Mouse (Mus musculus): ENCODE measurements around the gene Dleu7. TPM values are rescaled to one million over a fixed set of nuclear protein-coding genes. Genes with fewer than 3 reads are reported as not detected.

Dleu7 gene
- polyA plus RNA-seq, 1 experiment from 2014 or later: 0.57 TPM

- peaks cover 7% of the 10 kb centered on the region; the same call in 1 of the 2 replicates for H3K4me1 ChIP-seq (ENCODE audit: control insufficient read depth, insufficient read depth, low read length)
- 47% methylated on average over 7 of the region's 7 CpGs for WGBS
- no peak for ATAC-seq
- peak overlapping the region; percentile 50 for H3K4me3 ChIP-seq (ENCODE audit: low read length)
- H3K27me3 ChIP-seq (replicated peaks; ENCODE audit: control insufficient read depth, insufficient read depth, low read length): no peaks in the 10 kb centered on the region
- H3K27ac ChIP-seq (ENCODE audit: low read length): no peak overlapping the region
- peak overlapping the region; percentile 63; the same call in 1 of the 2 replicates for H3K9ac ChIP-seq (ENCODE audit: low read depth, low read length)
- peak overlapping the region; percentile 96 for H3K4me2 ChIP-seq (ENCODE audit: low read depth, low read length)
- no peaks in the 10 kb centered on the region for H3K36me3 ChIP-seq (ENCODE audit: control insufficient read depth, insufficient read depth, low read length)
- no peaks in the 10 kb centered on the region for H3K9me3 ChIP-seq (ENCODE audit: control insufficient read depth, low read length)
Observed at GRCm38 (mm10) chr14:62292166-62292487, 720 bp downstream of the Dleu7 start.

- Histone ChIP-seq H3K27ac (ENCODE audit: low read length) (no peak overlapping the region), H3K9me3 (ENCODE audit: control insufficient read depth, low read length) (no peaks in the 10 kb centered on the region), H3K4me1 (ENCODE audit: control insufficient read depth, insufficient read depth, low read length) (peaks cover 7% of the 10 kb centered on the region; the same call in 1 of the 2 replicates), H3K9ac (ENCODE audit: low read depth, low read length) (no peak overlapping the region), H3K36me3 (ENCODE audit: control insufficient read depth, insufficient read depth, low read length) (no peaks in the 10 kb centered on the region), H3K4me3 (ENCODE audit: low read length) (no peak overlapping the region), H3K27me3 (replicated peaks; ENCODE audit: control insufficient read depth, insufficient read depth, low read length) (no peaks in the 10 kb centered on the region), H3K4me2 (ENCODE audit: low read depth, low read length) (no peak overlapping the region)
- ATAC-seq: no peak
- WGBS: 94% methylated on average over 1 of the region's 1 CpGs
Observed at GRCm38 (mm10) chr14:62291406-62291987, 1.4 kb downstream of the Dleu7 start.

DNA sequence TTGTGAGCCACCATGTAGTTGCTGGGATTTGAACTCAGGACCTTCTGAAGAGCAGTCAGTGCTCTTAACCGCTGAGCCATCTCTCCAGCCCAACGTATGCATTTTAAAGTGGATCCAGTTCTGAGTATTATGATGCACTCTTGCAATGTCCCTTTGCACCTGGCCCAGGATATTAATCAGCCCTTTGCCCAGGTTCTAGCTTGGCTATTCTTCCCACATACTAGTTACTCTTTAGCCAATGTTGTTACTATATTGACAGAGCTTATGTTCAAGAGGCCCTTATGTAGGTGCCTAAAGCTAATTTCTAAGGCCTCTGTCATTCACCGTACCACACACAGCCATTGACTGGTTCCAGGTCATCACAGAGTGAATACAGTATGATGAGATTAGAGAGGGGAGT, 4.1 kb downstream of the Dleu7 start:
- ATAC-seq: no peak
- H3K4me2 ChIP-seq (ENCODE audit: low read depth, low read length): no peak overlapping the region
- H3K9me3 ChIP-seq (ENCODE audit: control insufficient read depth, low read length): no peaks in the 10 kb centered on the region
- 87% methylated on average over 3 of the region's 3 CpGs for WGBS
- H3K27ac ChIP-seq (ENCODE audit: low read length): no peak overlapping the region
- H3K4me1 ChIP-seq (ENCODE audit: control insufficient read depth, insufficient read depth, low read length): peaks cover 7% of the 10 kb centered on the region; the same call in 1 of the 2 replicates
- no peak overlapping the region for H3K9ac ChIP-seq (ENCODE audit: low read depth, low read length)
- no peak overlapping the region for H3K4me3 ChIP-seq (ENCODE audit: low read length)
- no peaks in the 10 kb centered on the region for H3K27me3 ChIP-seq (replicated peaks; ENCODE audit: control insufficient read depth, insufficient read depth, low read length)
- H3K36me3 ChIP-seq (ENCODE audit: control insufficient read depth, insufficient read depth, low read length): no peaks in the 10 kb centered on the region

GRCm38 (mm10) chr14:62282974-62283373, 9.9 kb downstream of the Dleu7 start:
- Histone ChIP-seq H3K36me3 (ENCODE audit: control insufficient read depth, insufficient read depth, low read length) (no peaks in the 10 kb centered on the region), H3K4me2 (ENCODE audit: low read depth, low read length) (no peak overlapping the region), H3K9me3 (ENCODE audit: control insufficient read depth, low read length) (no peaks in the 10 kb centered on the region), H3K4me1 (ENCODE audit: control insufficient read depth, insufficient read depth, low read length) (no peaks in the 10 kb centered on the region), H3K4me3 (ENCODE audit: low read length) (no peak overlapping the region), H3K9ac (ENCODE audit: low read depth, low read length) (no peak overlapping the region), H3K27me3 (replicated peaks; ENCODE audit: control insufficient read depth, insufficient read depth, low read length) (no peaks in the 10 kb centered on the region), H3K27ac (ENCODE audit: low read length) (no peak overlapping the region)
- ATAC-seq: no peak
- 86% methylated on average over 2 of the region's 2 CpGs for WGBS

GRCm38 (mm10) chr14:62273604-62274003, 19.2 kb downstream of the Dleu7 start:
- Histone ChIP-seq H3K9me3 (ENCODE audit: control insufficient read depth, low read length) (no peaks in the 10 kb centered on the region), H3K36me3 (ENCODE audit: control insufficient read depth, insufficient read depth, low read length) (no peaks in the 10 kb centered on the region), H3K4me2 (ENCODE audit: low read depth, low read length) (no peak overlapping the region), H3K27me3 (replicated peaks; ENCODE audit: control insufficient read depth, insufficient read depth, low read length) (no peaks in the 10 kb centered on the region), H3K4me3 (ENCODE audit: low read length) (no peak overlapping the region), H3K9ac (ENCODE audit: low read depth, low read length) (no peak overlapping the region), H3K4me1 (ENCODE audit: control insufficient read depth, insufficient read depth, low read length) (no peaks in the 10 kb centered on the region), H3K27ac (ENCODE audit: low read length) (no peak overlapping the region)
- WGBS: 97% methylated on average over 3 of the region's 3 CpGs
- ATAC-seq: no peak

- no peaks in the 10 kb centered on the region for H3K36me3 ChIP-seq (ENCODE audit: control insufficient read depth, insufficient read depth, low read length)
- no peak overlapping the region for H3K9ac ChIP-seq (ENCODE audit: low read depth, low read length)
- H3K4me2 ChIP-seq (ENCODE audit: low read depth, low read length): no peak overlapping the region
- H3K4me1 ChIP-seq (ENCODE audit: control insufficient read depth, insufficient read depth, low read length): no peaks in the 10 kb centered on the region
- H3K9me3 ChIP-seq (ENCODE audit: control insufficient read depth, low read length): no peaks in the 10 kb centered on the region
- H3K27me3 ChIP-seq (replicated peaks; ENCODE audit: control insufficient read depth, insufficient read depth, low read length): no peaks in the 10 kb centered on the region
- H3K27ac ChIP-seq (ENCODE audit: low read length): no peak overlapping the region
- ATAC-seq: no peak
- no peak overlapping the region for H3K4me3 ChIP-seq (ENCODE audit: low read length)
- 78% methylated on average over 12 of the region's 12 CpGs for WGBS
Observed at GRCm38 (mm10) chr14:62270698-62271396, 22.0 kb downstream of the Dleu7 start.

- Histone ChIP-seq H3K4me2 (ENCODE audit: low read depth, low read length) (no peak overlapping the region), H3K9me3 (ENCODE audit: control insufficient read depth, low read length) (no peaks in the 10 kb centered on the region), H3K27ac (ENCODE audit: low read length) (no peak overlapping the region), H3K9ac (ENCODE audit: low read depth, low read length) (no peak overlapping the region), H3K4me1 (ENCODE audit: control insufficient read depth, insufficient read depth, low read length) (no peaks in the 10 kb centered on the region), H3K4me3 (ENCODE audit: low read length) (no peak overlapping the region), H3K36me3 (ENCODE audit: control insufficient read depth, insufficient read depth, low read length) (no peaks in the 10 kb centered on the region), H3K27me3 (replicated peaks; ENCODE audit: control insufficient read depth, insufficient read depth, low read length) (no peaks in the 10 kb centered on the region)
- 55% methylated on average over 10 of the region's 10 CpGs for WGBS
- ATAC-seq: no peak
Observed at GRCm38 (mm10) chr14:62258978-62259536, 33.8 kb downstream of the Dleu7 start.

DNA sequence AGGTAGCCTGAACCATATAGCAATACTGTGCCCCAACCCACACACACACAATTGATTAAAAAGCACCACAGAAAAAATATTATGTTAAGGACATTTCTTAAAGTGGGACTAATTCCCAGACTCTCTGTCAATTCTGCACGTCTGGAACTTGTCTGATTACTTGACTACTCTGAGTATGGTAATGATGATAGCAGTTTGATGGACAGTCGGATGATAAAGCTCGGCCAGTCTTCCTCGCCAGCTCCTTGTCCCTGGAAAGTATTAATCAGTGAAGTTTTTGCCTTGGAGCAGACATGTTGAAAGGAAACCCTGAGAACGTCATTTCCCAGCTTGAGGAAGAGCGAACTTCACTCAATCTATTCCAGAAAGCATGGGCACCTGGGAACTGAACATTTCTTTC, 34.7 kb downstream of the Dleu7 start:
- ATAC-seq: no peak
- no peak overlapping the region for H3K4me3 ChIP-seq (ENCODE audit: low read length)

GRCm38 (mm10) chr14:62256066-62256465, 36.8 kb downstream of the Dleu7 start:
- Histone ChIP-seq H3K4me3 (ENCODE audit: low read length) (no peak overlapping the region), H3K4me2 (ENCODE audit: low read depth, low read length) (no peak overlapping the region), H3K9me3 (ENCODE audit: control insufficient read depth, low read length) (no peaks in the 10 kb centered on the region), H3K9ac (ENCODE audit: low read depth, low read length) (no peak overlapping the region), H3K27me3 (replicated peaks; ENCODE audit: control insufficient read depth, insufficient read depth, low read length) (no peaks in the 10 kb centered on the region), H3K36me3 (ENCODE audit: control insufficient read depth, insufficient read depth, low read length) (no peaks in the 10 kb centered on the region), H3K4me1 (ENCODE audit: control insufficient read depth, insufficient read depth, low read length) (no peaks in the 10 kb centered on the region), H3K27ac (ENCODE audit: low read length) (no peak overlapping the region)
- ATAC-seq: no peak
- 84% methylated on average over 5 of the region's 5 CpGs for WGBS

More for the DNA sequence above, 34.7 kb downstream of the Dleu7 start:
- Histone ChIP-seq H3K9me3 (ENCODE audit: control insufficient read depth, low read length) (no peaks in the 10 kb centered on the region), H3K4me1 (ENCODE audit: control insufficient read depth, insufficient read depth, low read length) (no peaks in the 10 kb centered on the region), H3K27me3 (replicated peaks; ENCODE audit: control insufficient read depth, insufficient read depth, low read length) (no peaks in the 10 kb centered on the region), H3K27ac (ENCODE audit: low read length) (no peak overlapping the region), H3K9ac (ENCODE audit: low read depth, low read length) (no peak overlapping the region), H3K4me2 (ENCODE audit: low read depth, low read length) (no peak overlapping the region), H3K36me3 (ENCODE audit: control insufficient read depth, insufficient read depth, low read length) (no peaks in the 10 kb centered on the region)
- WGBS: 69% methylated on average over 6 of the region's 6 CpGs
